Mouse (Mus musculus) layer of hippocampus, adult 18-20 months (tissue): ENCODE results near the gene Sntb2. TPM values are rescaled to one million over a fixed set of nuclear protein-coding genes. Genes with fewer than 3 reads are reported as not detected.
"Not testable (repeated sequence)": the region's sequence is repeated elsewhere in the genome, so short reads cannot be mapped to it uniquely, and the experiment has no call there.

Source experiments
- DNase-seq, 2 experiments: peaks; one replicate each; pipeline ENCODE4 v3.0.0; 2022; ENCODE audit warnings: low spot score in 2 of 2
- long read RNA-seq: library from polyadenylated mRNA; stranded (forward); transcript quantifications from one replicate; pipeline ENCODE4 v2.0.0, GENCODE M21; 2021
- total RNA-seq, 2 experiments: library from RNA; stranded (reverse); gene quantifications; 2 replicates each; pipeline ENCODE4 v1.2.3; 2021

The Sntb2 gene
- 10 to 100 TPM; 22.6 to 26.3 TPM for total RNA-seq
- long read RNA-seq, full-length matches to known transcripts, result 3 of 6 reads
- long read RNA-seq, partial matches to known transcripts, result 0 of 6 reads
- long read RNA-seq, other reads (novel, unspliced or antisense), result 3 of 6 reads

- DNase-seq, result peak; percentile 83 to 92
Measured at GRCm38 (mm10) chr8:106935324-106935869, at the start of gene Sntb2. Gene Sntb2, plus strand, starts transcription at chr8:106935750.

DNA sequence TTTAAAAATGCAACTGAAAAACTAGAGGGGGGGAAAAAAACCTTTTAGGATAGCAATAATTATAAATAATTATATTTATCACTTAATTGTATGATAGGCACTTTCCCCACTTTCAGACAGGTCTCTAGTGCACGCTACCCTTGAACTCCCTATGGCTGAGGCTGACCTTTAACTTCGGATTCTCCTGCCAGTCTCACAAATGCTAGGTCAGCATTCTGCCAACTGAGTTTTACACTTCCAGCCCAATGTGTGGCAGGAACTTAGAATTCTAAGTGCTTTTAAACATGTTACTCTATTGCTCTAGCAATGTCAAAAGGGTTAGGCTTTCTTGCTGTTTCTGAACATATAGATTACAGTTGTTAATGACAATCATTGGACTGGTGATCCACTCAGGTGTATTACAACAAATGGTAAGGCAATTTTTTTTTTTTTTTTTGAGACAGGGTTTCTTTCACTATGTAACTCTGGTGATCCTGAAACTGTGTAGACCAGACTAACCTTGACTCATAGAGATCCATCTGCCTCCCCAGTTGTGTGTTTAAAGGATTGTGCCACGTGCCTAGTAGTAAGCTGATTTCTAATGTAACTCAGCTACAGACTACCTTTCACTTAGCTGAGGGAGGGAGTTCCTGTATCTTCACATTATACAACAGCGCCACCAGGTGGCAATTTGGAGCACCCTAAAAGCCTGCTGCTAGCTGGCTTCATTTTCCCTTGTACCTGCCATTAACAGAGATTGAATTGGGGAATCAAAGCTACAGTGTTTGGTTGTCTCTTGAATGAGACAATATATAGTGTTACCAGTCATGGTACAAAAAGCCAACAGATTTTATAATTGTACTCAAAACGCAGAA, 48.0 kb upstream of the Sntb2 start:
- peak; percentile 54 to 87 for DNase-seq

- DNase-seq, result no peak
Measured at GRCm38 (mm10) chr8:106888803-106889202, 46.7 kb upstream of the Sntb2 start.

DNA sequence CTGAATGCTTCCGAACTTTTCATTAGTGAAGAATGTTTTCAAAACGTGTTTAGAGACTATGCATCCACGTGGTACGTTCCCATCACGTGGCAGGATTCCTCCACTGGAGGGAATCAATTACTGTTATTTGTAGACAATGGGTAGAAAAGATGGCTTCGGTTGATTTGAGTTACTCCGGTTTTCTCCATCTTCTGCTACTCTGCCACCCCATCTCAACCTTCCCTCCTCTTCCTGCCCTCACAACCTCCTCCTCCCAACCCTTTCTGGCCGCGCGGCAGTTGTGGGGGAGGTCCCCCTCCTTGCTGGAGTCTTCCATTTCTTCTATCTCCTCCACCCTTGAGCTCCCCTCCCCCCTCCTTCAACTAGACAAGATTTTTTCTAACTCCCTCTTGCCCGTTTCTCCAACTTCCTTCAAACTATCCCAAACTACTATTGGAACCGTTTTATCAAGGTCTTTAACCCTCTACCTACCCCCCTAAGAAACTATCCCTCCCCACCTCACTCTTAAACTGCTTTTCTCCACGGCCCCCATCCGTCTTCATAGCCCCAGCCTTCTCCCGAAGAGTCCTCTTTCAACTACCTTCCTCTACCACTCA, 43.2 kb upstream of the Sntb2 start:
- DNase-seq, result no peak

- DNase-seq, result no peak
Measured at GRCm38 (mm10) chr8:106892806-106893451, 42.6 kb upstream of the Sntb2 start.

GRCm38 (mm10) chr8:106893481-106894156, 41.9 kb upstream of the Sntb2 start, which contains the start of gene Utp4:
Gene Utp4, plus strand, starts transcription at chr8:106893636.
- DNase-seq, result peak; percentile 78 to 85

DNA sequence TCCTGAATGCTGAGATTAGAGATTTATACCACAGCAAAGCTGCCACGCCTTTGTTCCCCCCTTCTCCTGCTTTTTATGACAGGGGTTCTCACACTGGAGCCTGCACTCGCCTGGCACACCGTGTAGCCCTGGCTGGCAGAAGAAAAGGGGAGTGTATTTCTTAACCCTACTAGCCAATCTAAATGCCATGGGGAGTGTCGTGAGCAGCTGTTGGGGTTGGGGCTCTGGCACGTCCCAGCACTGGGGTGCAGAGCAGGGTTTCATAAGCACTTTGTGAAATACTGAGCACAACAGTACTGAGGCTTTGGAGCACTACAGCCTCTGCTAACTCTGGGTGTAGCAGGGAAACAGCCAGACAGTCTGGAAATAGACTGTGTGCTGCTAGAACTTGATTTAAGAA, 36.1 kb upstream of the Sntb2 start:
- DNase-seq, result no peak

- peak; percentile 81 to 91 for DNase-seq
Measured at GRCm38 (mm10) chr8:106905727-106906480, 29.6 kb upstream of the Sntb2 start.

DNA sequence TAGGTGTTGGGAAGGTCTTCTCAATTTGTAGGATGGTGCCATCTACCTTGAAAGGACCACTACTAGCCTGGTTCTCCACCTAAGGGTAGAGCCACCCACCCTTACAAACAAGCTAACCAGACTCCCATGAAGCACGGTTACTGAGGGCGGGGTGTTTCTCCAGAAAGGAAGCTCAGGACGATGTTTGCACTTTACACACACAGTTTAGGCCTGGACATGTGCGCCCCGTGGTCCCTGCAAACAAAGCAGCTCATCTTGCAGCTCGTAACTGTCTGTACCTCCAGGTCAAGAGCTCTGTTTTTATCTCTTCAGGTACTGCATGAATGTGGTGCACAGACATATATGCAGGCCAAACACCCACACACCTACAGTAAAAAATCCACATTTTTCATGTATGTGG, 28.9 kb upstream of the Sntb2 start:
- no peak for DNase-seq

- DNase-seq, result no peak
Measured at GRCm38 (mm10) chr8:106907450-106907849, 28.1 kb upstream of the Sntb2 start.

GRCm38 (mm10) chr8:106908291-106908690, 27.3 kb upstream of the Sntb2 start:
- DNase-seq, result no peak

- DNase-seq, result no peak
Measured at GRCm38 (mm10) chr8:106913631-106914030, 21.9 kb upstream of the Sntb2 start.

GRCm38 (mm10) chr8:106919721-106920394, 15.7 kb upstream of the Sntb2 start:
- DNase-seq, result peak; percentile 56 to 81

DNA sequence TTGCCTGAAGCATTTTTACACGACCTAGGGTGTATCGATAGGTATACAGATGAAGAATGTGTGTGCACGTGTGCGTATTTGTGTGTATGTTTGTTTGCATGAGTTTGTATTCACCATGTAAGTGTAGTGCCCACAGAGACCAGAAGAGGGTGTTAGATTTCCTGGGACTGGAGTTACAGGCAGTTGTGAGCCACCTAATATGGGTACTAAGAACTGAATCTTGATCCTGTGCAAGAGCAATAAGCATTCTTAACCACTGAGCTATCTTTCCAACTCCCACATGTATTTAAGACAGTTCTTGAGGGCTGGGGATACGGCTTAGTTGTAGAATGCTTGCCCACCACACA, 15.2 kb upstream of the Sntb2 start:
- DNase-seq, result no peak

DNA sequence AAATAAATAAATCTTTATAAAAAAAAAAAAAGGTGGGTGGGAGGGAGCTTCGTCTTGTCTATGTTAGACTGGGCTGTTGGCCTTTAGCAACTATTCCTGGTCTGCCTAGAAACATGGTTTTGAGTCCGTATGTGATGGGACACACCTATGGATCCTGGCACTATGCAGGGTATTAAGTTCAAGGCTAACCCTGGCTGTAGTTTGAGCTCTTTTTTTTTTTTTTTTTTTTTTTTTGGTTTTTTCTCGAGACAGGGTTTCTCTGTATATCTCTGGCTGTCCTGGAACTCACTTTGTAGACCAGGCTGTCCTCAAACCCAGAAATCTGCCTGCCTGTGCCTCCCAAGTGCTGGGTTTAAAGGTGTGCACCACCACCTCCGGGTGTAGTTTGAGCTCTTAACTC, 11.5 kb upstream of the Sntb2 start:
- DNase-seq, result no peak

- peak; percentile 35 to 57 for DNase-seq
Measured at GRCm38 (mm10) chr8:106924904-106925349, 10.6 kb upstream of the Sntb2 start.

- no peak for DNase-seq
Measured at GRCm38 (mm10) chr8:106925446-106925845, 10.1 kb upstream of the Sntb2 start.

DNA sequence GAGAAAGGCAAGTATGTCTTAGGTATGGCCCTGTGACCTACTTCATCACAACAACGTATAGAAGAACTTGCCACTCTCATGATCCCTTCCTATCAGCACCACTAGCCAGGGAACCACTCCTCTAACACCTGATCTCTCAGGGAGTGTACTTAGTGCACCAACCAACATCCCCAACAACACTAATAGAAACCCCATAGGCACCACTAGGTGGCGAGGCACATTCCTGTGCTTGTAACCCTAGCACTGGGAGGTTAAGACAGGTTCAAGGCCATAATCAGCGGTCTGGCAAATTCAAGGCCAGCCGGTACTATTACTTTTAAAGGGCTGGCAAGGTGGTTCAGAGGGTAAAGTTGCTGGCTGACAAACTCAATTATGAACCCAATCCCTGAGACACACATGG, 8.3 kb upstream of the Sntb2 start:
- no peak for DNase-seq

GRCm38 (mm10) chr8:106928182-106928581, 7.4 kb upstream of the Sntb2 start:
- not testable (repeated sequence) for DNase-seq
